Mouse (Mus musculus): ENCODE results near the gene Smad6.

Gene Smad6

DNA sequence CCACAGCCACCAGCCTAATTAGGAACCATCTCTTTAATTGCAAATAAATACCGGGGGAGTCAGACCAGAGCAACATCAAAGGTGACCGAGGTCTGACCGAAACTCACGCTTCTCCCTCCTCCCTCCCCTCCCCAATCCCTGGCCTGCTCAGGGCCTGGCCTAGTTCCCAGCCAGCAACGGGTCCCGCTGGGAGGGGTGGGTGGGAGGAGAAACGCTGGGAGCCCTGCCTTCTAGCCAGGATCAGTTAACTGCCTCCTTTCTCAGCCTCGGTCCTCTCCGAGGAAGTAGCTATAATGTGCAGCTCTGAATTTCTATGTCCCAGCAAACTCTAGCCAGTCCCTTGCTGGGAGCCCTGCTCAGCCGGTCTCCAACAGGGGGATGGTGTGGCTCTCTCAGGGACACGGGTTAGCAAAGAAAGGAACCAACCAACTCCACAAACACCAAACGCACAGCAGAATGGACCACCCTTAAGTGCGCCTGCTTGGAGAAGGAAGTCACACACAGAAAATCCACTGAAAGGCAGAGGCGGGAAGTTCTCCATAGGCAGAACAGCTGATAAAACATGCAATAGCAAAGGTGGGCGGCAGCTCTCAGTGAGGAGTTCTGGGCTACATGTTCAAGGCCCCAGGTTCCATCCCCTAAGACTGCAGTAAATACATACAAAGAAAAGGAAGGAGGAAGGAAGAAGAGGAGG is 63.4 kb downstream of the Smad6 start:
- no peak for DNase-seq

DNA sequence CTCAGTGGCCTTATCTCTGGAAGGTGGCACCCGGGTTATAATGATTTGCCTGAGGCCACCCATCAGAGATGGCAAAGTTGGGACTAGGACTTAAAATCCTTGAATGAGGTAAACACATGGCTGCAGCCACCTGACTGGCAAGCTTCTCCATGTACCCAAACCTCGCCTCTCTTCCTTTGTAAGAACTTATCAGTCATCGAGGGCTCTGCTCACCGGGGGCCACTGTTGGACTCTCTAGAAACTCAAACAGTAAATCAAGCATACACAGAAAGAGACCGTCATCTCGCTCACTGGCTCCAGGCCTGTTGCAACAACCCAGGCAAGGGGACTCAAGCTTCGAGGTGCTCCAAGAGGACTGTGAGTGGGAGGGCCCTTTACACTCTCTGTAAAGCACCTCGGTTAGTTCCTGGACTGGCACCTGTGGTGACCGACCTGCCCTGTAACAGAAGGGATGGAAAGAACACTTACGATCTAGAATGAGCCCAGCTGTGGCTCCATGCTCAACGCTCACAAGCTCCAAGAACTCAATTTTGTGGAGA is 64.1 kb downstream of the Smad6 start:
- DNase-seq: no peak

DNA sequence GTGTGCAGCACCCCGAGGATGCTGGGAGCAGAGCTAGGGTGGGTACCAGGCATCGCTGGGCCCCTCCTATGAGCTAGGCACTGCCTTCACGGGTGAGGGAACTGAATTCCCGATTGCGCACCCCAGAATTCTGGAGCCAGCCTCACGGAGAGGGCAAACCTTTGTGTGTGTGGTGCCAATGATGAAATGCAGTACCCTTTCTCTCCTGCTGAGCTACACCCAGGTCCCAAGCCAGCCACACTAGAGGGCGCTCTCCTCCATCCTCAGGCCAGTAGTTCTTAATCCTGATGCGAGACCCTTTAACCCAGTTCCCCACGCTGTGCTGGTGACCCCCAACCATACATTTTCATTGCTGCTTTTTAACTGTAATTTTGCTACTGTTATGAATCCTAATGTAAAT is 65.8 kb downstream of the Smad6 start:
- no peak for DNase-seq

DNA sequence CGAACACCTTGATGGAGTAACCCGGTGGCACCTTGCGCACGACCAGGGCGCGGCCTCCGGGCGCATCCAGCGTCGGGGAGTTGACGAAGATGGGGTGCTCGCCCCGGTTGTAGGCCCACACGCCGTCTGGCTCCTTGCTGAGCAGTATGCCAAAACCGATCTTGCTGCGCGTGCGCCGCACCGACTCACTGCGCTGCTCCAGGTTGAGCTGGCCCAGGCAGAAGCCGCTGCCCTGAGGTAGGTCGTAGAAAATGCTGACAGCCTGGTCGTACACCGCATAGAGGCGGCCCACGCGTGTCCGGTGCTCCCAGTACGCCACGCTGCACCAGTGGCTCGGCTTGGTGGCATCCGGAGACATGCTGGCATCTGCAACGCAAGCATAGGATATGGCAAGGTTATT is 68.2 kb downstream of the Smad6 start:
- DNase-seq: no peak

DNA sequence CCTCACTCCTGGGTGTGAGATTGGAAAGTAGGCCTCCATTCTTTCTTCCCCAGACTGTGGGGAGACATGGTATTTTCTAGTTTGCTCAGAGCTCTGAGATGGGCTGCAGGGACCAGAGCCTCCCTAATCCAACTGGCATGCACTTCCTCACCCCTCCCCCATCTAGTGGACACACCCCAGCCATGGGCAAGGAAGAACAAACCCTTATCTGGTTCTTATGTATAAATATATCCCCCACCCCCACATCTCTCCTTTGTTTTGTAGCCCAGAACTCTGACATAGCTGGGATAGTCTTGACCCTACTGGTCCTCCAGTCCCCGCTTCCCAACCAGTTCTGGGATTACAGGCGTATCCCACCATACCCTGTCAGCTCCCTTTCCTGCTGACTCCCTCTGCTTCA is 69.3 kb downstream of the Smad6 start:
- no peak for DNase-seq

DNA sequence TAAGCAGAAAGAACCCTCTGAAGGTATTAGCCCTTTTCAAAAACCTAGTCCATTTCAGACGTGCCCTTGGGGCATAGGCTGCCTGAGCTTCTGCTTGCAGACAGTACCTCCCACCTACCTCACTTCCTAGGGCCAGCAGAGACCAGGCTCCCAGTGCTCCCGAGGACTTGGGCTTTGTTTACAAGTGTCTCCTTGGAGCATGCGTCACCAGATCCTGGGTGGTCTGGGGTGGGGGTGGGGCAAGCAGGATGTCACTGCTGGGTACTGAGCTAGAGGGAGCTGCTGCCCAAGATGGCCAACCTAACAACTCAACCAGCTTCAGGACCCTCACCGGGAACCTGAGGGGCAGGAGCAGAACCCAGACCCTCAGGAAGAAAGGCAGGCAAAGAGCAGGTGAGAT is 71.5 kb downstream of the Smad6 start:
- DNase-seq: no peak

DNA sequence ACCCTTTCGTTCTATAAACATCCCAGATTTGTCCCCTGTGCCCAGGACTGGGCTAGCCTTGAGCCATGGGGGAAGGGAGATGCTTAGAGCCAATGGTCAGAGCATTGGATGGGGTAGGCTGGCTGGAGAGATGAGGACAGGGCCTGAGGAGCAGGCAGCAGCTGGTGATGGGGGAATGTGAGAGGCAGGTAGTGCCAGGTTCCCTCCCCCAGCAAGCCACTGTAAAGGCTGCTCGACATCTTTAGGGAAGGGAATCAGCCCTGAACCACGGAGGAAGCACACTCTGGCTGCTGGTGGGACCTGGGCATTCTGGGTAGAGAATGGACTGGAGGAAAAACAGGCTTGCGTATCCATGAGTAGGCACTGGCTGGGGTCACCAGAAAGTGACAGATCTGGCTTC is 72.5 kb downstream of the Smad6 start:
- DNase-seq: no peak

DNA sequence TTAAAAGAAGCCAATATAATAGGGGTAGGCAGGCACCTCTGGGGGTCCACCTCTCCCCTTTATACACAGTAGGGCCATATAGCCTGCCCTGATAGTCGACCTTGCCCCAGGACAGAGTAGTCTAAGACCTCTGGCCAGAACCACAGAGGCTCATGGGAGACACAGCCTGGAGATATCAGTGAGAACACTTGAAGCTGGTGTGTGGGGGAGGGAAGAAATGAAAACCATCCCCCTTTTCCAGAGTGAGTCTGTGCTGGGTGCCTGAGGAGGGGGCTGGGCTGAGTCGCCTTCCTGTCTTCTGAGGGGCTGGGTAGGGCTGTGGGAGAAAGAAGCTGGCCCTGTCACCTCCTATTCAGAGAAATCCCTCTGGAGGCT is 79.3 kb downstream of the Smad6 start:
- no peak for DNase-seq

DNA sequence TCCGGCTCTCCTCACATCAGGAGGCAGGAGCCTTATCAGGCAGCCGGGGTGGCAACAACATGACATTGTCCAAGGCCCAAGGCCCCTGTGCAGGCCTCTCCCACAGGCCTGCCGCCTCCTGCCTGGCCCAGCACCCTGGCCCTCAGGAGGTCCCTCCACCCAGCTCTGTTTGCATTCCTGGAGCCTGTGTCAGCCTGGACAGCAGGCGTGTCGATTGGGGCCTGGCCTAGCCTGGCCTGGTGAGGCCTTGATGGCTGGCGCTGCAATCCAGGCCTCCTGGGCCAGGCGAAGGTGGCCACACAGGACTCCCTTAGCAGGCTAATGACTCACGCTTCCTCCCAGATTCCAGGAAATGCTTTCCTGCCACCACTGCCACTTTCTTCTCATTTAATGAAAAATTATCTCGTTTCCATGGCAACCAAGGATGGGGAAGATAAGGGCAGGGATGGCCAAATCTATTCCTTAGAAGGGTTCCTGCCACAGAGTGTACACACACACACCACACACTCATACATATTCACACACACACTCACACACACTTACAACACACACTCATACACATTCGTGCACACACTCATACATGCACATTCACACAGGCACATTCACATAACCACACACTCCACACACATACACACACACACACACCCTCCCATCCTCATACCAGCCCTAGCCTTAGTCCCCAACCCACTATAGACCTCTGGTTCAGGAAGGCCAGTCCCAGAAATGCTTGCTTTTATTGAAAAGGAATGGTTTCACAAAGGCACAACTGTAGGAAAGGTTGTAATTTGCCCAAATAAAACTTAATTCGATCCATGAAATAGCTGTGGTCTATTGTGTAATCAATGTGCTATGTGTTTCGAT is 79.9 kb downstream of the Smad6 start:
- DNase-seq: no peak

DNA sequence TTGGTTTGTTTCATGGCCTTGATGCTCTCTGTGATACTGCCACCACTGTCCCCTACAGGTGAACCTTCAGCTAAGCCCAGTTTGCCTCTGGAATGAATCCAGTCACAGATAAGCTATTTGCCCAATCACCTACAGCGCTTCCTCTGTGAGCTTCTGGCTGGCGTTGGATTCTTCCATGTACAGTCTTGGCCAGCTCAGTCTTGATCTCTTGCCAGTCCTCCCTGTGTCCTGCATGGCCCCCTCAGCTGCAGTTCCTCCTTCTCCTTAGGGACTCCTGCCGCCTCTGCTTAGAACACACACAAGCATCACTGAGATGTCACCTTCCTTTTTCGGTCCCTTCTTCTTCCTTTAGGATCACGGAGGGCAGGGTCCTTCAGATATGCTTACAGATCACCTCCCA is 85.6 kb downstream of the Smad6 start:
- no peak for DNase-seq

DNA sequence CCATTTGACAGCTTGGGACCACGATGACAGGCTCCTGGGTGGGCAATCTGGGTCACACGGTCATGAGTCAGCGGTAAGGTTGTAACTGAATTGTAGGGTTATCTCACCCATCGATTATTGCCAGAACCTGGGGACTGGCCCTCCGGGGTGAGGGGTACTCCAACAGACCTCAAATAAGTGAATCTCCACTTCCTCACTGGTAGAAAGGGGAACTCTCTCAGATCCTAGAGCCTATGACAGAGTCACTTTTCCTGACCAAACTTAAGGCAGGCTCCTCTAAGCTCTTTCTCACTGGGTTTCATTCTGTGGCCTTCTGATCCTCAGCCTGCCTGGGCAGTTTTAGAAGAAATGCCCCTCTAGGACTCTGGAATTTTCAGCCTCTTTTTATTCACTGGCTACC is 88.8 kb downstream of the Smad6 start:
- DNase-seq: no peak

DNA sequence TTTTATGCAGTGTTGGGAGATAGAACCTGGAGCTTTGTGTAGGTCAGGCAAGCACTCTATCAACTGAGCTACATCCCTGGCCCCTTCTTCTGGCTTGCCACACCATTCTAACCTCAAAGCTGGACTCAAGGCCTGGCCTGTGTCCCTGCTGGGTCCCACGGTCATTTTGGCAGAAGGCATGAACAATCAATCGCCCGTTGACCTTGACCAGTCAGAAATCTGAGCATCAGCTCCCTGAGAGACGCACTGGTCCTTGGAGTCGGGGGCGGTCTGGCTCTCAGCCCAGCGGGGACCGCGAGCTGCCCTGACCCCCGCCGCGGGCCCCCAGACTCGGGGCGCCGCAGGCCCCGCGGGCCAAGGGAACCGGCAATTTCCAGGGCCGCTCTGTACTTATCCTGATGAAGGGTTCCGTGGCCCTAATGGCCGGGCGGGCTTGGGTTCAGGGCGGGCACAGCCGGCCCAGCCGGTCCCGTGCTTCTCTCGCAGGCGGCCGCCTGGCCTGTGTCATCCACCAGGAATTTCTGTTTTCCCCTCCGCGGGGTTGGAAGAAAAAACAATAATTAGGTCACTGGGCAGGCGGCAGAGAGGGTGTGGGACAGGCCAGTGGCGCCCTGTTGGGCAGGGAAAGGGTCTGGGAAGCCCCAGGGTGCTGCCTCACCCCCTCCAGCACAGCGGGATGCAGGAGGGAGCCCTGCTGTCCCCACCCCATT is 94.4 kb downstream of the Smad6 start:
- DNase-seq: peak; percentile 10

DNA sequence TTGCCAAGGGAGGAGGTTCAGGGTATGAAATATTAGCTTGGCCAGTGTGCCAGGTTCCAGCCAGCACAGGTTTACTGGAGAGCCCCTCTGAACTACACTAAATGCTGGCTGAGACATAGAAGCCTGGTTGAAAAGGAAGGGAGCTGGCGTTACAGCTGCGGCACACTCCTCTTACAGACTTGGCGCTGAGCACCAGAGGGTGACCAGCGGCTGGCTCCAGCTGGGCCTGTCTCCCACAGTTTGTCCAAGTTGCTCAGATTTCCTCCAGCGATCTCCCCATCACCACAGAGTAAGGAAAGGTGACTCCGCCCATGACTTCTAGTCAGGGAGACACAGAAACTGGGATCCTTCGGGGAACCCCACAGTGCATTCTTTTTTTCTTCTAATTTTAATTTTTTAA is 95.5 kb downstream of the Smad6 start:
- DNase-seq: no peak

DNA sequence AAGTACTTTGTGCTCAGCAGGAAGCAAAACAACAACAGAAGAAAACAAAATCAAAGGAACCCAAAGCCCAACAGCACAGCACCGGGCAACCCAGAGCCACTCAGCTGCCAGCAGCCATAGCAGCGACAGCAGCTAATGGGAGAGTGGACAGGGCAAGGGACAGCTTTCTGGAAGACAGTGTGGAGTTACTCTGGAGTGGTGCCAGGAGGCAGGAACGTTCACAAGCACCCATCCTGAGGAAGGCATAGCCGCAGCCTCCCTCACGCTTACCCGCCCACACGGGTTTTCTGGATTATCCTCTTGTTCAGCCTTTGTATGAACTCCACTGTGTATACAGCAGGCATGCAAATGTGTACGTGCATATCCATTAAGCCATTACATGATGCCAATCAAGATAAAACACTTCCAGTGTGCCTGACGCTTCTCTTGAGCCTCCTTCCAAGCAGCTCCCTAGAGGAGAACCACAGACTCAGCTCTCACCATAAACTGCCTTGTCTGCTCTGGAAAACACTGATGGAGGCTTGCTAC is 98.6 kb downstream of the Smad6 start:
- no peak for DNase-seq

DNA sequence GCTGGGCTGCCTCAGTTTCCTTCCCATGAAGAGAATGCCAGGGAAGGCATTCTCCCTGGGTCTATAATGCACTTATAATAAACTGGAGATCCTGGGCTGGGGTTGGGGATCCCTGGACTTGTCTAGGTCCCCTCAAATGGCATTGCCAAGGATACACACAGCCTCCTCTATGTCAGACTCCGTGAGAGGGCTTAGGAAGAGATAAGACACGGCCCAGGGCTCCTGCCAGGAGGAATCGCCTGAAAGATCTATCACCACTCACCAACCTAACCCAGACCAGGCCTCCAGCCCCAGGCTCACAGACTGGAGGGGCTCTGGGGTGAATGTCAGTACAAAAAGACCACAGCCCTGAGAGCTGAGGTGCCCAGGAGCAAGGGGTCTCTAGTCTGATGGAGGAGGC is 102.2 kb downstream of the Smad6 start:
- DNase-seq: no peak

DNA sequence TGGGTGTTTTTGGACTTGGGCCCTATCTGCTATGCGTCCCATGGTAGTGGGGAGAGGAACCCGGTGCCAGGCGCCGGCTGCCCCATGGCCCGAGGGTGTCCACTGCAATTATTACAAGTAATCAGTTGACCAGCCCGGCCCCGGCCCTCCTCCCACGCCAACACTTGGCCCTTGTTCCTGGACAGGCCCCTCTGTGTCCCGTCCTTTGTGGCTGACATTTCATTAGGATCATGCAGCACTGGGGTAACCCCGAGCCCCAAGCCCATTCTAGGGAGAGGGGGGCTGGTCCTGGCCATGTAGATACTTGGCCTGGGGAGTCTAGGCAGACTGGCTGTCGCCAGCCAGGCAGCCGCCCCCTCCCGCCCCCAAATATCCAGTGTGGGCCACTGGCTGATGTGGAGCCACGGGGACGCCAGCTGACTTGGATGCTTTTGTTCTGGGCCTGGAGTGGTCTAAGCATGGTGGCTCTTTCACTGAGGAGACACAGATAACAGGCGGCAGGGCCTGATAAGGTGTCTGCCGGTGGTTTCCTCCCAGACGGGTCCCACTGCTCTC is 102.8 kb downstream of the Smad6 start:
- DNase-seq: peak; percentile 36

DNA sequence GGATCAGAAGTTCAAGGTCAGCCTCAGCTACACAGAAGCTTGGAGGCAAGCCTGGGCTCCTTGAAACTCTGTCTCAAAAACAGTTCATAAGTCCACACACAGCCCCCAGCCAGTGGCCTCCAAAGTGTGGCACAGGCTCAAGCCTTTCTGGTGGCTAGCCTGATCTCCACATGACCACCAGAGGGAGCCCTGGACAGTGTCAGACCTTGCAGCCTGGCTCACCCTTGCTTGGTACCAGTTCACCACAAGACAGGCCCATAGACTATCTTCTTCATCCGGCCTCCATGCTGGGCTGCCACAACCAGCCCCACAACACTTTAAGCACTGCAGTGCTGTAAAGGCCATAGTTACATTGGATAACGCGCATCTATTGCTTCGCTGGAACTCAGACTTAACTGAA is 103.6 kb downstream of the Smad6 start:
- peak; percentile 30 for DNase-seq

DNA sequence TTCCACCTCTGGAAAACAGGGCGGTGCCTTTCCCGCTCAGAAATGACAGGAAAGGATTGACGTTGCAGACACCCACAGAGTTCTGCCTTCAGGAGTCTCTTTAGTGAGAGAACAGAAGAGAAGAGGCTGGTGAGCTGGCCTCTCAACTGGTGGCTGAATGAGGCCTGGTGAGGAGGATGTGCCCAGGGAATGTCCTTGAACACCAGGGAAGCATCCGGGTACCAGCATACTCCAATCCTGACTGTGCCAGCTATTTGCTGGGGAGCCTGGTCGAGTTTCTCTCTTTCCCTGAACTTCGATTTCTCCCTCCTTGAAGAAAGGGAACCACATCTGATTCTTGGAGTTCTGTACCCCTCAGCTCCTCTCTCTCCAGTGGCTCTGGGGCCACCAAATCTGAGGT is 105.4 kb downstream of the Smad6 start:
- DNase-seq: no peak

DNA sequence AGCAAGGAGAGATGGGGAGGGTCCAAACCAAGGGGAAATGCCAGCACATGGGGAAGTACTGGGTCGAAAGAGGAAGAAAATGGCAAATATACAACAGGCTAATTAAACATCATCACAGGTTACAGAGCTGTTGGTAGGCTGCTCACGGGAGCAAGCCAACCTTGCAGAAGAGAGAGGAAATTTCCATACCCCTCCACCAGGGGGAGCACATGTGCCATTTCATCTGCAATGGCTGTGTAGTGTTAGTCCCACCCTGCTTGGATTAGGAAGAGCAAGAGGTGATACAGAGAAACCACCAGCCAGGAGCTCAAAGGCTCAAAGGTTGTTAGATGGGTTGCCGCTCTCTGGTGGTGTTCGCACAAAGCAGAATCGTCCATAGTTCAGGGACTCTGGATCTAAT is 105.9 kb downstream of the Smad6 start:
- no peak for DNase-seq

DNA sequence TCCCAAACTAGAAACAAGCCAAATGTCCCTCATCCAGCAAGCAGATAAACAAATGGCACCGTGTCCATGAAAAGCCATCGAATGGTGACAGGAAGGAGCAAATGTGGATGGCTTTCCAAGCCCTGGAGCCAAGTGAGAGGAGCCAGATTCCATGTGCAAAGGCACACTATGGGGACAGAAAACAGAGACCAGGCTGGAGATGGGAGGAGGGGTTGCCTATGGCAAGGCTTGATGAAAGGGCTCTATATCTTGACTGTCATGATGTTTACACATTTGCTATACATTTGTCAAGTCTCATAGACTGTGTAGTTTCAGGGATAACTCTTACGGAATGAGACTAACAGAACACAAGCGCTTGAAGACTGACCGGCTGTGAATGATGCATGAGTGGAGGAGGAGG is 106.9 kb downstream of the Smad6 start:
- DNase-seq: no peak

DNA sequence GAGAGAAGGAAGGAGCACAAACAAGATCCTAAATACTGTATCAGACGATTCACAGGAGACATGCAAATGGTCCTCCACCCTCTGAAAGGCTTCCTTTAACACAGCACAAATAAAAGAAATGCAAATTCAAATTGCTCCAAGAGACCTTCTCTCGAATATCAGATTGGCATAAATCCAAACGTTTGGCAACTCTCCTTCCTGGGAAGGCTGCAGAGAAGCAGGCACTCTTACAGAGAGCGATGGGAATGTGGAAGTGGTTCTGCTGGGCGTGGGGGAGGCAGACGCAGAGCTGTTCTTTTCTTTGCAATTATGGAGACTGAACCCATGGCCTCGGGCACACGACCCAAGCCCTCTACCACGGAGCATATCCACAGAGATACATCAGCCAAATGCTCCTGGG is 109.8 kb downstream of the Smad6 start:
- DNase-seq: no peak

DNA sequence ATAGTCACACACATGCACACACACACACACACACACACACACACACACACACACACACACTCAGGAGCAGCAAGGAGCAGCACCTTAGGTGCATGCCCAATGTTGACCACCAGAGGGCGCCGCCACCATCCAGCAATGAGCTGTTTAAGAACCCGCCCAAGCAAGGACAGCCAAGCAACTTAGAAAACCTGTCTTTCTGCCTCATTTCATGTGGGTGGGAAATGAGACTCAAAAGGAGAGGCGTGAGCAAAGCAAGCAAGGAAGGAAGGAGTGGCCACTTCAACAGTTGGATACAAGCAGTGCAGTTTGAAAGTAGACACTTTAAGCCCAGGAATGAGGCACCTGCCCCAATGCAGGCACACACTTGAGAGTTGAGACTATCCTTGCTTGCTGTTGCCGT is 112.2 kb downstream of the Smad6 start:
- peak; percentile 22 for DNase-seq

DNA sequence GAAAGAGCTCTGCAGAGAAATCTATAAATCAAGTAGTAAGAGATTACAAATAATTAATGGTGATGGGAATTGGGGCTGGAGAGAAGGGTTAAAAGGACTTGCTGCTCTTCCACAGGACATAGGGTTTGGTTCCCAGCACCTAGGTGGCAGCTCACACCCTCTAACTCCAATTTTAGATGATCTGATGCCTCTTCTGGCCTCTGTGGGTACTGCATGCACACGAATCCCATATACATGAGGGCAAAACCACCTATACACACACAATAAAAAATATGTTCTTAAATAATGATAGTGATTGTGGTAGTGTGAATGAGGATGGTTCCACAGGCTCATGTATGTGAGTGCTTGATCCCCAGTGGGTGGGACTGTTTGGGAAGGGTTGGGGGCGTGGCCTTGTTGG is 117.3 kb downstream of the Smad6 start:
- DNase-seq: no peak

All from cerebellum, adult 9-11 months (tissue).